Mouse (Mus musculus): Measurements from ENCODE around the gene Atxn10.
A peak's percentile ranks its signal among the peaks of the same experiment; 100 is the strongest.

Gene Atxn10

DNA sequence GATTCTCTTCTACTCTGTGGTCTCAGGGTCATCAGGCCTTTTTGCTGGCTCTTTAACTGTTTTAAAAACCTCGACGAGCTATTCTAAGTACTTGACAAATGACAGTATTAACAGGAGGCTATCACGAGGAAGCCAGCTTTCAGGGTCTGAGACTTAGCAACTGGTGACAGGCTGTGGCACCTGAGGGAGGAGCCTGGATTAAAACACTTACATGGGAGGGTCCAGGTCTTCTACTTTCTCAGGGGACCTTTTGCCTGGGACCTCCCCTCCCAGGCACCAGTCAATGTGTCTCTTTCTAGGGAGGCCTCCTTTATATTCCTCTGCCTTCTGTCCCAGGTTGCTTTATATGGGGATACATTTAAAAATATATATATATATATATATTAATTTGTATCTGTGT lies 1.8 kb upstream of the Atxn10 start:
- DNase-seq (ENCODE audit: low read depth, low spot score) = no peak

DNA sequence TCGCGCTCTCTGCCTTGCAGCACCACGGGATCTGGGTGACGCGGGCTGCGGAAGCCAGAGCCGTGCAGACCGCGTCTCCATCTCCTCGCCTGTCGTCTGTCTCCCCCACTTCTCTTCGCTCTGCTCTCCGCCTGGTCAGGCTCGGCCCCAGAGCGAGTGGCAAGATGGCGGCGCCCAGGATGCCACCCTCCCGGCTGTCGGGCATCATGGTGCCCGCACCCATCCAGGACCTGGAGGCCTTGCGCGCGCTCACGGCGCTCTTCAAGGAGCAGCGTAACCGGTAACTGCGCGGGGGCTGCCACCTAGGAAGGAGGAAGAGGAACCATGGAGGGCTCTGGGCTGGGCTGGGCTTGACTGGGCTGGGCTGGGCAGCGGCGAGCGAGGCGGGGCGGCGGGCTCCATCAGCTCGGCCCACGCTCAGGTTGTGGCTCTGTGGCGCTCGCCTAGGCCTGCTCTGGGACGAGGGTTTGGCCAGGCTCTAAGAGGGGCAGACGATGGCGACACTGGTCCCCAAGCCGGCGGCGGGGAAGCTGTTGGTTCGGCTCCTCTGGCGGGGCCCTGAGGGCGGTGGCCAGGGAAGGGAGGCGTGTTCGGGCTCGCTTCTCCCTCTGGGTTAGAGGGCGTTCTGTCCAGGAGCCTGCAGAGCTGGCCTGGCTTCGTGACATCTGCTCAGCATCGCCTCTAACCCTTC lies 401 bp downstream of the Atxn10 start:
- DNase-seq (ENCODE audit: low read depth, low spot score) = peak; percentile 82

DNA sequence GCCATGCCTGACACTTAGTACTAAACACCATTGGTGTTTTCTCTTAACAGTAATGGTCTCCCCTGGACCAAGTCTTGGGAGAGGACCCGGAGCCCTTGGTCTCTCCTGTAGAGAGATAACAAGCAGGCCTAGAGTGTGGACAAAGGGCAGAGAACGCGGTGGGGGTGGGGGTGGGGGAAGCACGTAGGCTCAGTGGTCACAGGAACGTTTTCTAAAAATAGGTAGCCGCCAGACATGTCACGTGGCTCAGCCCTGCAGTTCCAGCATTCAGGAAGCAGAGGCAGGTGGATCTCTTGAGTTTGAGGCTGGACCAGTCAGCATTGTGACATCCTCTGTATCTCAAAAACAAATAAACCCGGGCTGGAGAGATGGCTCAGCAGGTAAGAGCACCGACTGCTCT lies 1.2 kb downstream of the Atxn10 start:
- no peak for DNase-seq (ENCODE audit: low read depth, low spot score)

DNA sequence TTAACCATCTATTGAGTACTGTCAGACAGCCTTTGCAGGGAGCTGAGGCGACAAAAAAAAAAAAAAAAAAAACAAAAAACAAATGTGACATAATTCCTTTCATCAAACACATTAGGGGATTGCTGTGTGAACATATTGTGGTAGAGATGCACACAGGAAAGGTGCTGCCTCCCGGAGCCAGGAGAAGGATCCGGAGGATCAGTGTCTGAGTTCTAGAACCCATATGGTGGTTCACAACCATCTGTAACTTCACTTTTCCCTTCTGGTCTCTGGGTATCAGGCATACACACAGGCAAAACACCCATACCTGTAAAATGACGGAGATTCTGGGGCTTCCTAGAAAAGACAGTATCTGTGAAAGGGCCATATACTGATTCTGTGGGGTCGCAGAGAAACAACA lies 1.9 kb downstream of the Atxn10 start:
- no peak for DNase-seq (ENCODE audit: low read depth, low spot score)

DNA sequence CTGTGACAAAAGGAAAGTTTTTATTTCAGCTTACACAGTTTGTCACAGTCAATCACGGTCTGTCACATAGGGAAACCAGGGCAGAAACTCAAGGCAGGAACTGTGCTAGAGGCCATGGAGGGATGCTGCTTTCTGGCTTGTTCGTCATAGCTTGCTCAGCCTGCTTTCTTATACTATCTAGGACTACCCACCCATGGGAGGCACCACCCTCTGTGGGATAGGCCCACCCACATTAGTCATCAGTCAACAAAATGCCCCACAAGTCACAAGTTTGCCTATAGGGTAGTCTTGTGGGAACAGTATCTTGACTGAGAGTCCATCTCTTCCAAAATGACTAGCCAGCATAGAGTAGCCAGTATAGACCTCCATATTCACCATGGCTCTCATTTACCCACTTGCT lies 6.2 kb downstream of the Atxn10 start:
- no peak for DNase-seq (ENCODE audit: low read depth, low spot score)

DNA sequence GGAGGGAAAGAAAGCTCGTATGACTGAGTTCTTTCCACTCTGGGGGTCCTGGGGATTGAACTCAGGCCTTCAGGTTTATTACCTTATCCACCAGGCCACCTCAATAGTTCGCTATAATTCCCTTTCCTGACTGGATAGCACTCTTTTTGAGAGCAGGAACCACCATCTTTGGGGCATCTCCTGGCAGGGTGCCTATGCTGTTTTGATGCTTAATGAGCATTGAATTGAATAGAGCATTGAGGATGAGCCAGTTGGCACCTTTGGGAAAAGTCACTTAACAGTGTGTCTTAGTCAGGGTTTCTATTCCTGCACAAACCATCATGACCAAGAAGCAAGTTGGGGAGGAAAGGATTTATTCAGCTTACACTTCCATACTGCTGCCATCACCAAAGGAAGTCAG lies 8.6 kb downstream of the Atxn10 start:
- DNase-seq (ENCODE audit: low read depth, low spot score) = no peak

DNA sequence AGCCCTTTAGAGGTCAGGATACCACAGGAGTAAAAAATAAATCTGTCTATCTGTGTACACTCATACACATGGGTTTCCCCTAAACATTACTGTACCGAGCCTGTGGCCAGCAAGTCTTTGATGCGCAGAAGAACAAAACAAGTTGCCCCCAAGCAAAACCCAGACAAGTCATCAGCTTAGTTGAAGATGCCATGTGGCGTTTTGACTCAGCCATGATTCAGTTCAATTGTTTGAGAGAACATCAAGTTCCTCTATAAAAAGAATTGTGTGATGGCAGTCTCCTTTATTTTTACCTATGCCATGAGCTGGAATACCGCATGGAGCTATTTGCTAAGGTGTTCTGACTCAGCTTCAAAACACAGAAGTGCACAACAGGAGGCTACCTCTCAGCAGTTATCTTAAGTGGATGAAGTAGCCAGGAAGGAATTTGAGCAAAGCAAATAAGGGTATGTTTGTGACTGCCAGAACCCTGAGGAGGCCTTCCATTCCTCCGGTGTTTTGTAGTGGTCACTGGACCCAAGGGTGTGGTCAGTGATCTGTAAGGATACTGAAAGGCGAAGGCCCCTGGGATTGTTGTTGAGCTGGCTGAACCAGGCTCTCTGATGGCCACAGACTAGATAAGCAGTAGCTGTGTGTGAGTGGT lies 11.1 kb downstream of the Atxn10 start:
- no peak for DNase-seq (ENCODE audit: low read depth, low spot score)

DNA sequence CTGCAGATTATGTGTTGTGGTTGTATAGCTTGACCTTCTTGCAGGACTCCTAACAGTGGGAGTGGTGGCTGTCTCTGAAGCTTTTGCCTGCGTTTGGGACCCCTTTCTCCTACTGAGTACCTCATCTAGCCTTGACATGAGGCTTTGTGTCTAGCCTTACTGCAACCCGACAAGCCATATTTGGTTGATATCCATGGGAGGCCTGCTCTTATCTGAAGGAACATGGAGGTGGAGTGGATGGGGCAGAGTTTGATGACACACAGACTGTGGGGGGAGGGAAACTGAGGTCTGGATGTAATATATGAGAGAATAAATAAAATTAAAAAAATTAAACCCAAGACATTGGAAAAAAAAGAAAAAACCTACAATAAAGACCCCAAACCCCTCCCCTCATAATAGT lies 14.1 kb downstream of the Atxn10 start:
- no peak for DNase-seq (ENCODE audit: low read depth, low spot score)

DNA sequence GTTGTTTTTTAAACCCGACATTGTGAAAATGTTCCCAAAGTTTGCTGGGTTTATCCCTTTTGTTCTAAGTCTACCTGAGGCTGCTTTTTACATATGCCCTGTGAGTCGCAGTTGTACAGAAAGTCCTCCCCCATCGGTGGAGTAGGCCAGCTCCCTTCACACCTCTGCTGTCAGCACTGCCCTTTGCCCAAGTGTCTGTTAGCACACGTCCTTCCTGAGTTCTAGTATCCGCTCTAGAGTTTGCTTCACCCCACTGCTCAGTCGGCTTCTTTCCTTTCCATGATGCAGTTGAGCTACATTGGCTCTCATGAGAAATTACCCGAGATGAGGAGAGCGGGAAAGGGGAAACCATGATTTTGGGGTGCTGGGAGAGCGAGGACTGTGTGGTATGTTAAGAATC lies 18.0 kb downstream of the Atxn10 start:
- no peak for DNase-seq (ENCODE audit: low read depth, low spot score)

DNA sequence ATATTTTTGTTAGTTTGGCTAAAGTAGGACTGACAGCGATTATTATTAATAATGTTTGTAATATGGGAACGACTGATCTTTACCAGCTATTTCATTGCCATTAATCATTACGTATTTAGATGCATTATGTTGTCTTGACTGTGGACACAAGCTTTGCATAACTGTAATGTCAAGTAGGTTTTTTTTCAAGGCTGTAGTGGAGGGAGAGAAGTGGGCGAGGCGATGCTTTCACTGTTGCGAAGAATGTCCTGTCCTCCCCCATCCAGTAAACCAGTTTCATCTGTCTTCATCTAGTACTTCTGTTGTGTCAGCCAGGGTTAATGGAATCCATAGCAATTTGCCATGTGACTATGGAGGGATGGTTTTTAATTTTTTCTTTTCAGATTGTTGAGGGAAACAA lies 20.1 kb downstream of the Atxn10 start:
- no peak for DNase-seq (ENCODE audit: low read depth, low spot score)

DNA sequence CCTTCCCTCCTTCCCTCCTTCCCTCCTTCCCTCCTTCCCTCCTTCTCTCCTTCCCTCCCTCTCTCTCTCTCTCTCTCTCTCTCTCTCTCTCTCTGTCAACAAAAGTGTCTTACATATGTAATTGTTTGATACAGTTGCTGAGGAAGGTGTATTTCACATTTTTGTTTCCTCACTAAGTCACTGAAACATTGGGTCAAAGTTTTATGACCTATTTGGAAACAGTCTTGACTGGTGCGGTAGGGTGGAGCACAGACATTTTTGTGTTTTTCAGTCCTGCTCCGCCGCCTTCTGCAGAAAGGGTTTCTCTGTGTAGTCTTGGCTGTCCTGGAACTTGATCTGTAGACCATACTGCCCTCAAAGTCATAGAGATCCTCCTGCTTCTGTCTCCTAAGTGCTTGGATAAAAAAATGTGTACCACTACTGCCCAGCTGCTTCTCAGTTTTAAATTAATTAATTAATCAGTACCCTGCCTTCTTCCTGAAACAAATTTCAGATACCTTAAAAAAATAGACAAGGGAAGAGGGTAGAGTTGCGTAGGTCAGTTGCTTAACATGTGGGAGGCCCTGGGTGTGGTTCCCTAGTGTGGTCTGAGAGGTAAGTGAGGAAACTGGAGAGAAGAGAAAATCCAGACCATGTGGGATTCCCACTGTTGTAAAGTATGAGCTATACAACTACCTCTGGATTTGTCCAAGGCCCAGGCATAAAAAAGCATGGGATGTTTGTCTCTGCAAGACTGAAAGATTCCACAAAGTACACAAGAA lies 21.6 kb downstream of the Atxn10 start:
- no peak for DNase-seq (ENCODE audit: low read depth, low spot score)

DNA sequence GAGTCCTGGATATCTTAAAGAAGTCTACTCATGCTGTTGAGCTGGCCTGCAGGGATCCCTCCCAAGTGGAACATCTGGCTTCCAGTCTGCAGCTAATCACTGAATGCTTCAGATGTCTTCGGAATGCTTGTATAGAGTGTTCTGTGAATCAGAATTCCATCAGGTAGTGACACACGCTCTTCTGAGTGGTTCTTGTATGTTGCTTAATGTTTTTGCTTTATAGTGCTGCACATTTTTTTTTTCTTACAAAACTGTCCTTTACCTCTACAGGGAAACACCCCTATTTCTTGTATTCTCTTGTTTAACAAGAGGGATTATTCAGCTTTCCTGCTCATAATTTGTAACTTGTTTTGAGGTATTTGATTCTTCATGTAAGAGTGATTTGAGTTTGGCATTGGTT lies 23.4 kb downstream of the Atxn10 start:
- DNase-seq (ENCODE audit: low read depth, low spot score) = no peak

DNA sequence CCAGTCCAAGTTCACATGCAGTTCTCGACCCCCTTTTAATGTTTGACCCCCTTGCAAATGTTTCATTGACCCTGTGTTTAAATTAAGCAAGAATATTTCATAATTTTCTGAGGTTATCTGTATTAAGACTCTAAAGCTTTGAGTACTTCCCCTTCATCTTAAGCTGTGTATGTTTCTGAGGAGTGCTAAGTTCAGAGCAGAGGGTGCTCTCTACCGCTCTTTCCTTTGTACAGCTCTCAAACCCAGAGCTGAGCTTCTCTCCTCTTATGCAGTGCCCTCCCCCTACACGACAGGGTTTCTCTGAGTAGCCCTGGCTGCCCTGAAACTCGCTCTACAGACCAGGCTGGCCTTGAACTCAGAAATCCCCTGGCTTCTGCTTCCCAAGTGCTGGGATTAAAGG lies 23.9 kb downstream of the Atxn10 start:
- DNase-seq (ENCODE audit: low read depth, low spot score) = no peak

DNA sequence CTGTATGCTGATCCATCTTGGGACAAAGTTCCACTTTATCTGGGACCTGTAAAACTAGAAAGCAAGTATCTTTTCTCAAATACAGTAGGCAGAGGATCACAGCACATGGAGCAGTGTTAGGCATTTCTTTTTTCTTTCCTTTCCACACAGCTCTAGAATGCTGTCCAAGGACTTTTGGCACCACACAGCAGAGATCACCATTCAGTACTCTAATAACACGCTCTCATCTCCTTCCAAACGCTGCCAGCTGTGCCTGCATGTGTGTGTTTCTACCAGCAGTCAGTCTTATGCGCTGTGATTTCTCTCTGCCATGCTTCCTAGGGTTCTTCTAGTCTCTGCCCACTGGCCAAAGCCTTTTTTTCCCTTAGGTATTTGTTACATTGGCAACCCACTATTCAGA lies 28.3 kb downstream of the Atxn10 start:
- DNase-seq (ENCODE audit: low read depth, low spot score) = no peak

DNA sequence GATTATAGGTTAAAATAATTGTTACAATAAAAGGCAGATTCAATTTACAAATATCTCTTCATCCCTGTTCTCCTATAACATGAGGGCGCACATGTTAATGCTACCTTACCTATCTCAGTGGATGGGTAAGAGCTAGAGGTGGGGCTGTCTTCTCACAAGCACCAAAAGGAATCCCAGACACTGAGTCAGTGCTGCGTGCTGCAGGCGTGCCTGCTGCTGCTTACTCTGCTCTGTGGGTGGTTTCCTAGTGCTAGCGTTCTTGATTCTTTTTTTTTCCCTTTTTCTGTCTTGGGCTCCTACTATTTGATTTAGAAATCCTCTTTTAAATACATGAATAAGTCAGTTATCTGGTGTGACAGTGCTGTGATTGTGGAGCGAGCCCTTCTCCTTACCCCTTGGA lies 30.9 kb downstream of the Atxn10 start:
- no peak for DNase-seq (ENCODE audit: low read depth, low spot score)

DNA sequence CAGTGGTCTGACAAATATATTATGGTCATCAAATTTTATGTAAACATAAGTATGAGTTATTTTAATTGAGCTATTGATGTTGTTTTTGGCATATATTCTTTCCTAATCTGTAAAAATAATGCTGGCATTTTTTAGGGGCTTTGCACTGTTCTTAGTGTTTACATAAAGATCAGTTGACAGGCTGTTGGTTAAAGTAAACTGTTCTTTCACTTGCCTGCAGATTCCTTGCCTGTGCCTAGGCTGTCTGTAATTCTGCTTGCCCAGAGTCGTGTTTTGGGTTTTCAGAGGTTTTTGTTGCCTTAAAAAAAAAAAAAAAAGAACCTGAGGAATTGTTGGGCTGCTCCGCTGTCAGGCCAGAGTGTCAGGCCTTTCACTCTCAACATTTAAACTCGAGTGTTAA lies 33.7 kb downstream of the Atxn10 start:
- DNase-seq (ENCODE audit: low read depth, low spot score) = no peak

DNA sequence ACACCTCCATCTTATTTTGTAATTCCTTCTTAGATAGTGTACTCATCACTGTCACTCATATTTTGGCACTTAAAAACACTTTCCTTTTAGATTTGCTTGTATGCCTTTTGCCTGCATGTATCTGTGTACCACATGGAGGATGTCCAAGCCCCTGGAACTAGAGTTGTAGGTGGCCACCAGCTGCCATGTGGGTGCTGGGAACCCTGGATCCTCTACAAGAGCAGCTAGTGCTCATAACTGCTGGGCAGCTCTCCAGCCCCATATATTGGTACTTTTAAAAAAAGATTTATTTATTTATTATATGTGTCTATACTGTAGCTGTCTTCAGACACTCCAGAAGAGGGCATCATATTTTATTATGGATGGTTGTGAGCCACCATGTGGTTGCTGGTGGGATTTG lies 37.1 kb downstream of the Atxn10 start:
- DNase-seq (ENCODE audit: low read depth, low spot score) = no peak

DNA sequence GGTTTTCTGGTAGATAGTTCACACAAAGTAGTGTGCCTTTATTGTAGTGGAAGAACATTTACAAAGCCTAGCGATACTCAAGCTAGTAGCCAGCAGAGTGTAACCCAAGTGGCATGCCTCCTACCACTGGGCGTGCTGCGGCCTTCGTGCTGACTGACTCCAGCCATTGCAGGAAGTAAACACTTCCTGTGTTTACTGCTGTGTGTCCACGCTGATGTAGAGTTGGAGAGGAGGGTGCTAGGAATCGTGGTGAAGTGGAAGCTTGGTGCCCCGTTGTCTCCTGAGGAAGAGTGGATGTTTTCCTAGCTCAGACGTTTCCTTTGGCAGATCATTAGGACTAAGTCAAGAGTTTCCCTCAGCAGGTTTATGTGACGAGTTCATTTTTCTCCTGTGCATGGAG lies 47.4 kb downstream of the Atxn10 start:
- no peak for DNase-seq (ENCODE audit: low read depth, low spot score)

DNA sequence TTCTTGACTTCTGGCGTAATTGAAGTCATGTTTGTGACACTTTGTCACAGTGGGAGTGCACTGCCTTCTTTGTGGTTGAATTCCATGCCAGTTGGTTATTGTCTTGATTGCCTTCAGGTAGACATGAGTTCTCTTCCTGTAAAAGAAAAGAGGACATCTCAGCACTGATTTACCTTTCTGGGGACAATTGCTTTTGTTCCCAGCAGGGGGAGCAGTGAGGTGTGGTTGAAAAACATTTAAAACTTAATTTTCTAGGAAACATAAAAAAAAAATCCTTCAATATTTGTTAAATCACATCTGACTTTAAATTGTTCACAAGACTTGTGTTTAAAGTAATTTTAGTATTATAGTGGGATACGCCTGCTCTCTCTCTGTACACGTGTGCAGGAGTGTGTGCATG lies 52.7 kb downstream of the Atxn10 start:
- no peak for DNase-seq (ENCODE audit: low read depth, low spot score)

DNA sequence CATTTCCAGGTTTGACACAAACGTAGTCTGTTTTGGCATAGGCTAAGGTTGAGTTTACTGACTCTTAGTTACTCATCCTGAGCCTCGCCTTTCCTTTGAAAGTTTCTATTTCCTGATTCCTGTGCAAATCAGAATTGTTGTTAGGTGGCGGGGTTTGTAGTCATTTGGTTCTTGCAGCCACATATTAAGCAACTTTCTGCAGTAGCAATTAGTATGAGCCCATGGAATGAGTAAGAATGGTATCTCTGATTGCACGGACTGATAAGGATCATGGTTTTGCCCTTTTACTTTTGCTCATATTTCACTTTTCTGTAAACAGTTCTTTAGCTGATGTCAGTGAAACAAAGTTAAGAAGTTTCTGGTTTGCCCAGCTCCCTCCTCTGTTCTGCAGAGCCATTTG lies 53.9 kb downstream of the Atxn10 start:
- no peak for DNase-seq (ENCODE audit: low read depth, low spot score)

DNA sequence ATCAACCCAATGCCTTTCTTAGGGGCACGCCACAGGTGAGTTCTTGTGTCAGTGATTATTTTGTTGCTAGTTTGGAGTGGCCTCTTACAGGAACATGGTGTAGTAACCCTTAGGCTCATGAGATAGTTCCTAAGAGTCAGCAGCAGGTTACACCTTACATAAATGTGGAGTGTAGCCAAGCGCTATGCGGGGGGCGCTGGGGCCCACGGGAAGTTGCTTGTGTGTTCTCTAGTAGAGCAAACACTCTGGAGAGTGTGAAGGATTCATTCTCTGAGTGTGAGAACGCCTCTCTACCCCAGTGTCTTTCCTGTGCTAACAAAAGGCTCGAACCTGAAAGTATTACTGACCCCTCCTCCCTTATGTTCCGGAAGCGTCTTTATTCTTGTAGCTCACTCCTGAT lies 59.3 kb downstream of the Atxn10 start:
- no peak for DNase-seq (ENCODE audit: low read depth, low spot score)

DNA sequence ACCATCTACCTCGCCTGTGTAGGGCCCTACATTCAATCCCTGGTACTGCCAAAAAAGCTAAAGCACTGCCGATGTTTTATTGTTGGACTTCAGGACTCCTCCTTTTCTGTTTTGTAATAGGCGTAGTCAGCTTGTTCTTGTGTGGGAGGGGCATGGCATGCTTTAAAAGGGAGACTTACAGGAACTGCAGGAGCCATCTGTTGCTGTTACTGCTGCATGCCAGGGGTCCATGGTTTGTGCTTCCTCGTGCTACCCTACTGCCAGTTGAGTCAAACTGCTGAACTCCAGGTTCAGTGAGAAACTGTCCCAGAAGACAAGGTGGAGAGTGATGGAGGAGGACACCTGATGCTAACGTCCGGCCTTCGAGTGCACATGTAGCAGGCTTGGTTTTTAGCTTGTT lies 65.9 kb downstream of the Atxn10 start:
- no peak for DNase-seq (ENCODE audit: low read depth, low spot score)

DNA sequence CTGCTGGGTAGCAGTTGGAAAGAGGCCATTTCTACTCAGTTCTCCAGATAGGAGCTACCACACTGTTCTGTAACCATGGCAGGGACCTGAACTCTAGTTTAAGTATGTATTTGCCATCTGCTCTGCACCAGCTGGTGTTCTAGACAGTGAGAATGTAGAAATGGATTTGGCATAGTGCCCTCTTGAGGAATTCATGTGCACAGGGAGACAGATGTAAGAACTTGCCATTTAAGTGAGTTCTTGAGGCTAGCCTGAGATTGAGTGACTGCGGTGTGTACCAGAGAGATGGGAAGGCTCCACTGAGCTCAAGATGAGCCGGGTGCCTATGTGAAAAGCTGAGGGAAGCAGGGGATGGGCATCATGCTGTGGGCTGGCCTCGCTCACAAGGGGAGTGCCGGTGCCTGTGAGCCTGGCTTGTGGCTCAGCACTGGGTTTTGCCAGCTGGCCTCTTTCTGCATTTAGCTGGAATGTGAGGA lies 67.2 kb downstream of the Atxn10 start:
- DNase-seq (ENCODE audit: low read depth, low spot score) = peak; percentile 85

Measured in brain, embryonic 18.5 days (tissue).